Mouse (Mus musculus) left cerebral cortex, adult 2 months (tissue): ENCODE data around the gene Tst. TPM values are rescaled to one million over a fixed set of nuclear protein-coding genes. Genes with fewer than 3 reads are reported as not detected.

Source experiments
- DNase-seq, 2 experiments: peaks; one replicate each; pipeline ENCODE4 v3.0.0; 2021 to 2022; ENCODE audit warnings: low spot score in 2 of 2, mixed read lengths in 1 of 2; ENCODE audit errors: extremely low spot score in 1 of 2
- H3K27ac ChIP-seq: fragments of 200-600 bp; 2 replicates; pipeline ENCODE4 v1.8.1; 2022
- H3K4me3 ChIP-seq: fragments of 200-600 bp; 2 replicates; pipeline ENCODE4 v1.8.1; 2022
- CTCF ChIP-seq: fragments of 200-600 bp; IDR thresholded peaks from 2 replicates; pipeline ENCODE4 v1.8.1; 2022; ENCODE audit warnings: antibody characterized with exemption, mild to moderate bottlenecking, moderate library complexity
- intact Hi-C: fragments of 180-260 bp; cut with DNase I; formaldehyde crosslinking; loops from one replicate; pipeline ENCODE4 v1.15.1; 2025
- total RNA-seq, 2 experiments: library from RNA; stranded (reverse); gene quantifications; 2 replicates each; pipeline ENCODE4 v1.2.3; 2021

The Tst gene
- total RNA-seq, 2 experiments from 2014 or later = 29.0 to 30.1 TPM

DNA sequence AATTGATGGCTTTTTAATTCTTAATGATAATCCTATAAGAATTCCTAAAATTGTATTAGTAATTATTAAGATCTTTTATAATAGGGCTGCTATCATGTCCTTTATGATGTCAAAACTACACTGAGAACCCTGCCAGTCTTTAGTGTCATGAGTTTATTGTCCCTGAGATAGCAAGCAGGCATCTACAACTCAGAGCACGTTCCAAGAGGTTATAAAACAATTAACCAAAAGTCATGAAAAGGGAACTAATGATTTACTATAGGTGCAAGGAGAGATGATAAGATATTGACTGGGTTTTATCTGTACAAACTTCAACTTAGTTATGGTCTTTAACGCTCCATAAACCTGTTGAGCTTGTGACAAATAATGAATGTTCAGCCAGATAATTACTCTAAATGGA lies 39.8 kb downstream of the Tst start:
- intact Hi-C loops = loop anchor here (5.0 kb wide), 2 partner anchors 41 to 181 kb away; partner anchors contain the start of genes Mpst and Tst

DNA sequence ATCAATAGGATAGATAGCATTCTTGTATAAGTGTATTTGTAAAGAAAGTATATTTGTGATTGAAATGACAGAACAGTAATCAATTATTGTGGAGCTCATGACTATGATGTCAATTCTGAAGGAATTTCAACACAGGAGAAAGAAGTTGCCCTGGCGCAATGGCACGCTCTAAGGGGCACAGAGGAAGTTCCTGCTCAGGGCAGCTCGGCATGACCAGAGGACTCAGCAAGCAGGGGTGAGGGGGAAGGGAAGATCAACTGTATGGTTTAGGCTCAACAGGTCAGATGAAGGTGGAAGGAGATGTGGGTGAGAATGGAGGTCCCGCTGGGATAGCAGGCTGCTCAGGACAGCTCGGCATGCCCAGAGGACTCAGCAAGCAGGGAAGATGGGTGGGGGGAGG lies 50.2 kb downstream of the Tst start:
- Histone ChIP-seq H3K4me3 (no peak overlapping the region), H3K27ac (no peak overlapping the region)
- no peak for DNase-seq
- intact Hi-C loops = loop anchor here (1.0 kb wide), 1 partner anchor 67 kb away; no protein-coding TSS in a partner anchor
- no peak for TF ChIP-seq CTCF

More for the DNA sequence above, 39.8 kb downstream of the Tst start:
- no peak for TF ChIP-seq CTCF
- no peak overlapping the region for H3K27ac ChIP-seq
- no peak for DNase-seq
- H3K4me3 ChIP-seq = no peak overlapping the region

DNA sequence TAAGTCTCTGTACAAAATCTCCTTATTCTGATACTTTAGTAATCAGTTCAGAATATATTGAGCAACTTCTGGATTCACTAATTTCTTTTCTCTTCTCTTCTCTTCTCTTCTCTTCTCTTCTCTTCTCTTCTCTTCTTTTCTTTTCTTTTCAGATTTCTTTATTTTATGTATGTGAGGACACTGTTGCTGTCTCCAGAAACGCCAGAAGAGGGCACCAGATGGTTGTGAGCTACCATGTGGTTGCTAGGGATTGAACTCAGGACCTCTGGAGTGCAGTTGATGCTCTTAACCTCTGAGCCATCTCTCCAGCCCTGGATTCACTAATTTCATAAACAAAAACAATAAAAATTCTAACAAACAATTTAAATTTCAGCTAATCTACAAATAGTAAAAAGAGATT lies 50.7 kb downstream of the Tst start:
- Histone ChIP-seq H3K4me3 (no peak overlapping the region), H3K27ac (no peak overlapping the region)
- intact Hi-C loops = loop anchor here (1.0 kb wide), 1 partner anchor 67 kb away; no protein-coding TSS in a partner anchor
- peak; percentile 71 for TF ChIP-seq CTCF
- peak; percentile 44 to 63 for DNase-seq

DNA sequence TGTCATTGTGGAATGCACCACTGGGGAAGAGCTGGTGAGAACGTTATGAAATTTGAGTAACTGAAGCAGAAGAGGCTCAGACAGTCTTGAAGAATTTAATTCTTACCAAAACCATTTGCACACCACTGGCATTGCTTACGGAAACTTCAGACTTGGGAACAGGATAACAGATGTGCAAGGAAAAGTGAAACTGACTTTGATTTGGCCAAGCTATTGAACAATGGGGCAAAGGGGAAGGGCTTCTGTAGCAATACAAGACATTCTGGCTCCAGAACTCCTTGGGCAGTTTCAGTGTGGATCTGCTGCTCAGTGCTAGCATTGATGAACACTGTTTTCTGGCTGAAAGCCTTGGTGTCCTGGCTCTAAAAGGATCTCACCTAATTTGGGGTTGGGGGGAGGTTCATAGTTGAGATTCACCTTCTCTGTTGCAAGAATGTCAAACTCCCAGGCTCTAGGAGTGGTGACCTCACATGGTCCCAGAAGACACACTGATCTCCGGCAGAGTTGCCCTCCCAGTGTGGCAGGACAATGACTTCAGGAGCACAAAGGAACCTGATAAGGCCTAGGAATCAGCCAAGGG lies 54.0 kb downstream of the Tst start:
- no peak for TF ChIP-seq CTCF
- H3K4me3 ChIP-seq = no peak overlapping the region
- H3K27ac ChIP-seq = no peak overlapping the region
- intact Hi-C loops = no loop called here
- DNase-seq = no peak

Other genes with a start within 250 kb of the Tst start
- gene Ift27, start 231.8 kb downstream of the Tst start, total RNA-seq = 10 to 100 TPM; 31.4 to 32.2 TPM
- 10 to 100 TPM; 96.5 to 97.2 TPM for gene Pvalb, start 199.5 kb downstream of the Tst start, total RNA-seq
- gene Ncf4, start 161.1 kb downstream of the Tst start, total RNA-seq = 1 to 10 TPM; 1.2 to 1.4 TPM
- gene Csf2rb2, start 100.2 kb downstream of the Tst start, total RNA-seq = under 1 TPM; 0.41 to 0.54 TPM
- 1 to 10 TPM; 1.9 to 2.3 TPM for gene Csf2rb, start 80.2 kb downstream of the Tst start, total RNA-seq
- not detected for gene Tex33, start 10.0 kb downstream of the Tst start, total RNA-seq
- gene Mpst, start 509 bp upstream of the Tst start, total RNA-seq = 10 to 100 TPM; 31.7 to 31.8 TPM
- gene Kctd17, start 22.7 kb upstream of the Tst start, total RNA-seq = 100 to 1,000 TPM; 334 to 335 TPM
- under 1 TPM in 1 of 2 experiments, not detected in 1; 0.87 TPM for gene Tmprss6, start 62.7 kb upstream of the Tst start, total RNA-seq
- under 1 TPM in 1 of 2 experiments, not detected in 1; 0.07 TPM for gene Il2rb, start 89.4 kb upstream of the Tst start, total RNA-seq
- 1 to 10 TPM; 1.3 to 1.6 TPM for gene C1qtnf6, start 125.5 kb upstream of the Tst start, total RNA-seq
- 10 to 100 TPM; 20.8 to 22.9 TPM for gene Sstr3, start 138.8 kb upstream of the Tst start, total RNA-seq
- 1 to 10 TPM in 1 of 2 experiments, under 1 TPM in 1; 0.98 to 3.9 TPM for gene Rac2, start 166.9 kb upstream of the Tst start, total RNA-seq
- 10 to 100 TPM; 10.0 to 10.3 TPM for gene Cyth4, start 191.1 kb upstream of the Tst start, total RNA-seq